Comparison of ENCODE assay signal across 10 mouse cellular contexts in the genomic region with DNA sequence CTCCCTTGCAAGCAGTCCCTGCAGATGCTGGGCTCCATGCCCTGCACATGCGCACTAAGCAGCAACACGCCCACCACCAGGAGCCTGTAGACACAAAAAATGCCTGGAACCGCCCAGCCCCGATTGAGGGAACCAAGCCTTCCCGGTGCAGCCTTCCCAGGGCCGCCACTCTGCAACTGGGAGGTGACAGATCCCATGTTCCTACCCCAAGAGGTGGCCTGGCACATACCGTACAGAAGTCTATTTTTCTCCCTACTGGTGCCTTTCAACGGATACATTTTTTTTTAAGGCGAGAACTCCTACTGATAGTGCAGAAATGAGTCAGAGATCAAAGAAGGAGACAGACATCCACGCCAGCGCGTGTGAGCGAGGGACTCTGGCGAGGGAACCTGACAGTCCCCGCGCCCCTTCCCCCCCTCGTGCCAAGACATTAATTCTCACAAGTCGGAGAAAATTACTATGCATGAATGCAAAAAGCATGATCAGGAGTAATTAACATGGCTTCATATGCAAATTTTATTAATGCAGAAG. TPM values are rescaled to one million over a fixed set of nuclear protein-coding genes. Genes with fewer than 3 reads are reported as not detected.
DNase-seq lines count a peak whose midpoint lies in the region; ATAC-seq and TF ChIP-seq lines count a peak whose summit lies in the region.
"Had no signal": no experiment of that assay in that cellular context is flagged by ENCODE, and none has a peak within 500 bp of the region (broad histone marks: within the 10 kb centered on the region; RNA-seq: fewer than 3 reads in every experiment).

No protein-coding gene starts in this region.

- peak; percentile 64 for DNase-seq in brain, embryonic 18.5 days (ENCODE audit: low read depth, low spot score)
- no peak for DNase-seq in hindbrain, embryonic 14.5 days (ENCODE audit: low spot score)
- no peak for DNase-seq in limb, embryonic 14.5 days (ENCODE audit: low spot score)
- no peak for DNase-seq in adrenal gland, postnatal 25 days
- no peak for DNase-seq in adrenal gland, postnatal 10 days
- no peak for DNase-seq in thymus, adult 18-20 months
- no peak for DNase-seq in heart, postnatal 14 days
- DNase-seq: thymus, postnatal 4 days had no signal

- H3K4me1 ChIP-seq in E14TG2a.4 (replicated peaks; ENCODE audit: low read depth, low read length) = peaks cover 43% of the 10 kb centered on the region
- peaks cover 80% of the 10 kb centered on the region for H3K4me1 ChIP-seq in hindbrain, embryonic 14.5 days (replicated peaks; ENCODE audit: control insufficient read depth, insufficient read depth, low read length)
- H3K4me1 ChIP-seq in limb, embryonic 14.5 days (ENCODE audit: control insufficient read depth, insufficient read depth, low read length) = peaks cover 44% of the 10 kb centered on the region

- no peak for TF ChIP-seq CTCF in E14TG2a.4 (conservative IDR thresholded peaks at IDR 0.05; ENCODE audit: low read length)

- peaks cover 73% of the 10 kb centered on the region for H3K27me3 ChIP-seq in E14TG2a.4 (ENCODE audit: insufficient read depth, low read length)
- no peaks in the 10 kb centered on the region for H3K27me3 ChIP-seq in hindbrain, embryonic 14.5 days (ENCODE audit: control insufficient read depth, insufficient read depth, low read length)
- no peaks in the 10 kb centered on the region for H3K27me3 ChIP-seq in limb, embryonic 14.5 days (ENCODE audit: control insufficient read depth, insufficient read depth, low read length)

- no peak for TF ChIP-seq POLR2A in limb, embryonic 14.5 days (IDR thresholded peaks at IDR 0.05; ENCODE audit: borderline replicate concordance, extremely low read depth, insufficient read depth, insufficient read length)

- peak overlapping the region; percentile 24; the same call in 1 of the 2 replicates for H3K9ac ChIP-seq in hindbrain, embryonic 14.5 days
- no peak overlapping the region for H3K9ac ChIP-seq in limb, embryonic 14.5 days (ENCODE audit: low read depth, low read length, severe bottlenecking)

- peak; percentile 54 for ATAC-seq in hindbrain, embryonic 14.5 days (ENCODE audit: low FRiP score)
- ATAC-seq in limb, embryonic 14.5 days (ENCODE audit: low FRiP score, low read depth) = no peak

- H3K4me2 ChIP-seq in hindbrain, embryonic 14.5 days (replicated peaks) = peak overlapping the region; percentile 50
- peak overlapping the region; percentile 10; the same call in 1 of the 2 replicates for H3K4me2 ChIP-seq in limb, embryonic 14.5 days (replicated peaks; ENCODE audit: low read depth, low read length, severe bottlenecking)

- peak overlapping the region; percentile 91 for H3K27ac ChIP-seq in hindbrain, embryonic 14.5 days
- no peak overlapping the region for H3K27ac ChIP-seq in limb, embryonic 14.5 days (replicated peaks; ENCODE audit: low read depth, low read length)

- H3K9me3 ChIP-seq in E14TG2a.4 (ENCODE audit: low read length) = no peaks in the 10 kb centered on the region
- H3K9me3 ChIP-seq in hindbrain, embryonic 14.5 days (ENCODE audit: control insufficient read depth, low read length) = no peaks in the 10 kb centered on the region
- no peaks in the 10 kb centered on the region for H3K9me3 ChIP-seq in limb, embryonic 14.5 days (ENCODE audit: control insufficient read depth, low read length)

- H3K4me3 ChIP-seq in E14TG2a.4 (replicated peaks; ENCODE audit: low read length) = peak overlapping the region; percentile 29; the same call in 1 of the 2 replicates
- H3K4me3 ChIP-seq in hindbrain, embryonic 14.5 days (replicated peaks; ENCODE audit: low read length) = peak overlapping the region; percentile 14
- H3K4me3 ChIP-seq in limb, embryonic 14.5 days (replicated peaks; ENCODE audit: low read length) = no peak overlapping the region
- H3K4me3 ChIP-seq: erythroblast, embryonic 14.5 days had no signal

- 15% methylated on average over 18 of the region's 18 CpGs for WGBS in hindbrain, embryonic 14.5 days
- 47% methylated on average over 18 of the region's 18 CpGs for WGBS in limb, embryonic 14.5 days

- H3K36me3 ChIP-seq in E14TG2a.4 (ENCODE audit: insufficient read depth, low read length) = no peaks in the 10 kb centered on the region
- no peaks in the 10 kb centered on the region for H3K36me3 ChIP-seq in hindbrain, embryonic 14.5 days (replicated peaks; ENCODE audit: control insufficient read depth, insufficient read depth)
- no peaks in the 10 kb centered on the region for H3K36me3 ChIP-seq in limb, embryonic 14.5 days (ENCODE audit: control insufficient read depth, insufficient read depth, low read length)

- intact Hi-C loops in heart, postnatal 14 days (cut with DNase I) = no loop called here

RNA-seq across cellular contexts. Expression of a gene that starts 33.5 kb away (rescaled TPM):
- polyA plus RNA-seq in hindbrain, embryonic 14.5 days (2014; fragmentation: Nextera tagmentation; extraction: Ambion mirVana) = 29.6 and 30.7 TPM in 2 replicates
- 16.0 and 20.1 TPM in 2 replicates for polyA plus RNA-seq in limb, embryonic 14.5 days (2012; rRNA removed)
- polyA plus RNA-seq in limb, embryonic 14.5 days (2014; fragmentation: Nextera tagmentation; extraction: Ambion mirVana) = 26.4 and 26.7 TPM in 2 replicates
- total RNA-seq in adrenal gland, postnatal 25 days (2021) = 0.18 and 0.38 TPM in 2 replicates
- 1 to 10 TPM; 1.7 to 1.9 TPM for total RNA-seq in adrenal gland, postnatal 10 days (2021)
- total RNA-seq in heart, postnatal 14 days (2021) = 1 to 10 TPM; 1.2 to 8.6 TPM
- polyA plus RNA-seq: erythroblast, embryonic 14.5 days had no signal
